24 mouse cellular contexts compared by ENCODE assay signal in the genomic region with DNA sequence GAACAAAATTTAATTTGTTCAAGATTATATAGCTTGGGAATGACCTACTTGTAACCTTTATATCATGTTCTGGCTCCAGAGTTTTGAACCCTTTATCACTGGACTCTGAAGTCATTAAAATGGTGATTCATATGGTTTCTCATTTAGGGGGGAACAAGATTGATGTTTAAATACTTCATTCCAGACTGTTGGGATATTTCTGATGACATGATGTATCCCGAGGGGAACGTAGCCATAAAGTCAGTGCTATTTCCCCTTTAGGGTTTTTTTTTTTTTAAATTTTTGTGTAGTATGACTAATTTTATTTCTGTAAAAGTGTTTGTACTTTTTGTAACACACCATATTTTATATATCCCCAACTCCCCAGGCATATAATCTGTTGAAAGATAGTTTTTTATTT.
A peak's percentile ranks its signal among the peaks of the same experiment; 100 is the strongest.
DNase-seq lines count a peak whose midpoint lies in the region; ATAC-seq and TF ChIP-seq lines count a peak whose summit lies in the region.
"Had no signal": no experiment of that assay in that cellular context is flagged by ENCODE, and none has a peak within 500 bp of the region (broad histone marks: within the 10 kb centered on the region; RNA-seq: fewer than 3 reads in every experiment).

No protein-coding gene starts in this region.

- H3K27ac ChIP-seq in embryonic fibroblast, embryonic 13.5 days (ENCODE audit: insufficient read depth, low read length) = peak overlapping the region; percentile 91
- no peak overlapping the region for H3K27ac ChIP-seq in forebrain, embryonic 16.5 days (ENCODE audit: low read length)
- H3K27ac ChIP-seq: embryonic facial prominence, embryonic 10.5 days; embryonic facial prominence, embryonic 12.5 days; forebrain, embryonic 10.5 days; forebrain, embryonic 12.5 days had no signal

- H3K9me3 ChIP-seq in forebrain, embryonic 16.5 days (ENCODE audit: control insufficient read depth, low read length) = no peaks in the 10 kb centered on the region
- H3K9me3 ChIP-seq: embryonic facial prominence, embryonic 10.5 days; embryonic facial prominence, embryonic 12.5 days; forebrain, embryonic 10.5 days; forebrain, embryonic 12.5 days; G1E had no signal

- no peak overlapping the region for H3K4me3 ChIP-seq in embryonic fibroblast, embryonic 13.5 days (ENCODE audit: insufficient read depth, low read length)
- no peak overlapping the region for H3K4me3 ChIP-seq in forebrain, embryonic 16.5 days (replicated peaks; ENCODE audit: low read length)
- H3K4me3 ChIP-seq: embryonic facial prominence, embryonic 10.5 days; embryonic facial prominence, embryonic 12.5 days; erythroblast, embryonic 14.5 days; forebrain, embryonic 10.5 days; forebrain, embryonic 12.5 days had no signal

- H3K9ac ChIP-seq in forebrain, embryonic 16.5 days (replicated peaks; ENCODE audit: low read depth, low read length) = no peak overlapping the region
- H3K9ac ChIP-seq: embryonic facial prominence, embryonic 12.5 days; forebrain, embryonic 12.5 days; forebrain, postnatal 0 days had no signal

- ATAC-seq in megakaryocyte progenitor cell, adult 5-6 weeks (replicated peaks; ENCODE audit: poor library complexity) = no peak
- ATAC-seq in forebrain, embryonic 16.5 days = no peak
- ATAC-seq: forebrain, embryonic 14.5 days; forebrain, postnatal 0 days had no signal

- 83% methylated on average over 2 of the region's 2 CpGs for WGBS in forebrain, embryonic 16.5 days

- no peaks in the 10 kb centered on the region; the same call in 1 of the 2 replicates for H3K4me1 ChIP-seq in embryonic fibroblast, embryonic 13.5 days (ENCODE audit: control insufficient read depth, insufficient read depth, low read length)
- 0 out of 2 replicates have a peak, but pooled peaks cover 3% of the 10 kb centered on the region for H3K4me1 ChIP-seq in forebrain, embryonic 16.5 days (replicated peaks; ENCODE audit: control insufficient read depth, insufficient read depth, low read length)
- H3K4me1 ChIP-seq: embryonic facial prominence, embryonic 10.5 days; embryonic facial prominence, embryonic 12.5 days; forebrain, embryonic 10.5 days; forebrain, embryonic 12.5 days had no signal

- H3K27me3 ChIP-seq in forebrain, embryonic 16.5 days (replicated peaks; ENCODE audit: control insufficient read depth, insufficient read depth, low read length) = no peaks in the 10 kb centered on the region; the same call in 1 of the 2 replicates
- H3K27me3 ChIP-seq: CH12.LX had no signal

- H3K4me2 ChIP-seq in forebrain, embryonic 16.5 days (ENCODE audit: low read length) = no peak overlapping the region
- H3K4me2 ChIP-seq: embryonic facial prominence, embryonic 12.5 days; forebrain, embryonic 12.5 days had no signal

- TF ChIP-seq CTCF in embryonic fibroblast, embryonic 13.5 days (IDR thresholded peaks at IDR 0.05; ENCODE audit: borderline replicate concordance, insufficient read depth, low read length) = no peak

- no peaks in the 10 kb centered on the region for H3K36me3 ChIP-seq in forebrain, embryonic 16.5 days (ENCODE audit: control insufficient read depth, insufficient read depth)
- H3K36me3 ChIP-seq: embryonic facial prominence, embryonic 10.5 days; embryonic facial prominence, embryonic 12.5 days; forebrain, embryonic 10.5 days; forebrain, embryonic 12.5 days had no signal

- no peak for TF ChIP-seq POLR2A in embryonic fibroblast, embryonic 13.5 days (IDR thresholded peaks at IDR 0.05; ENCODE audit: low read depth, low read length)

- DNase-seq in 3T3-L1 (ENCODE audit: low read depth, low spot score) (peak; percentile 61), NIH3T3 (ENCODE audit: low read depth) (peak; percentile 70)
- no peak for DNase-seq in gastrocnemius, postnatal 25 days
- DNase-seq: adrenal gland, adult 2 months; adrenal gland, postnatal 10 days; adrenal gland, postnatal 25 days; B cell, adult 2 months; cerebellum, adult 11-12 months; cerebellum, adult 2 months; cerebellum, adult 9-10 months; cerebellum, postnatal 10 days; cerebellum, postnatal 25 days; forebrain, postnatal 0 days had no signal
